Mouse (Mus musculus) mouse embryonic stem cell (cell line): ENCODE results near the gene Lrmp.
"Not testable (repeated sequence)": the region's sequence is repeated elsewhere in the genome, so short reads cannot be mapped to it uniquely, and the experiment has no call there.

ENCODE experiments used
- in situ Hi-C, 2 experiments: fragments of 300-500 bp; cut with MboI; formaldehyde crosslinking; loops; 1 replicate in 1 of 2; 3 replicates in 1 of 2; pipeline ENCODE4 v1.14.3; 2019 to 2020; ENCODE audit warnings: low sequenced_read_pairs in 2 of 2, low pct_unique_long_range_greater_than_20kb in 1 of 2, mixed read lengths in 1 of 2; ENCODE audit not compliant: unreplicated experiment in 1 of 2

Gene Lrmp

DNA sequence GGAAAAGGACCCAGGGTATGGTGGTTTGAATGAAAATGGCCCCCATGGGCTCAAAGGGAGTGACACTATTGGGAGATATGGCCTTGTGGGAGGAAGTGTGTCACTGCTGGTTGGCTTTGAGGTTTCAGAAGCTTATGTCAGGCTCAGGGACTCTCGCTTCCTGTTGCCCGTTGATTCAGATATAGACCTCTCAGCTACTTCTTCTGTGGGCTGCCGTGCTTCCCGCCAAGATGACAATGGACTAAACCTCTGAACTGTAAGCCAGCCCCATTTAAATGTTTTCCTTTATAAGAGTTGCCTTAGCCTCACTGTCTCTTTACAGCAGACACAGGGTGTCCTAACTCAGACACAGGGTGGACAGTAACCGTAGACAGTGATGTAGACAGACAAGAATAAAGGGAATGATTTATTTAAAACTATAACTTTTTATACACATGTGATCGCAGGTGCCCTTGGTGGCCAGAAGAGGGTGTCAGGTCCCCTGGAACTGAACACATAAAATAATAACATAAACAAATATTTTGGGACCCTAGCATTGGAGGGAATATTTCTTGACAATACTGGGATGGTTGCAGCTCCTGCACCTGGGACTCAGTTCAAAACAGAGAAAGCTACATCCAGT, at the start of gene Lrmp:
Lrmp (plus strand) TSS at position 178 of the 622 bp plus-strand sequence.
- in situ Hi-C loops: no loop called here

DNA sequence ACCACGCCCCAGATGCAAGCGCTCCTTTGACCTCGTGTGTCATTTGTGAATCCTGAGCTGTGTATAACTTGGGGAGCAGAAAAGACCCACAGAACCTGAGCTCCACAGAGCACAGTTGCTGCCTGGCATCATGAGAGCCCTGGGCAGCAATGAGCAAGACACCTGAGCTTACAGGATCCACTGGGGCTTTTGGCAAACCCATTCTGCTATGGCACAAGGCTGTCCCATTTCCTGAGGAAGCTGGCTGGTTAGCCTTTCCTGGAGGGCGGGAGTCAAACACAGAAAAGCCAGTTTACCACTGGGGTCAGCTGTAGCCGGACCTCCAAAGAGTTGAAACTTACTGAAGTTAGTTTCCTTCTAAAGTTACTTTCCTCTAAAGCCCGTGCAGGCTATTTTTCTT, 49.0 kb upstream of the Lrmp start:
- in situ Hi-C loops: no loop called here

DNA sequence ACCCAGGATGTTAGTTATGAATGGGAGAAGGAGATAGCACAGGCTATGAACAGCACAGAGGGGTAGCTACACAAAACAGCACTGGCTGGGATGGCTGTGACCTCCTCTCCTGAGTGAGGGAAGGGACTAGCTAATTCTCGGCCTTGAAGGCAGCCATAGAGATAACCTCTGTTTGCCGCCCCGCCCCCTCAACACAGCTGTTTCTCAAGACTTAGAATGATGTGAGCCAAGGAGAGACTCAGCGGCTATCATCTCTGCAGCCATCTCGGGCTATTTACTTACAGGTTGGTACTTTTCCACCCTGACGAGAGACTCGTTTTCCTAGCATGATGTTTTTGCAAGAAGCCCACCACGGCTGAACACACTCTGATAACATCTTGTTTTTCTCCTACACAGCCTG, 47.8 kb upstream of the Lrmp start:
- in situ Hi-C loops: no loop called here

DNA sequence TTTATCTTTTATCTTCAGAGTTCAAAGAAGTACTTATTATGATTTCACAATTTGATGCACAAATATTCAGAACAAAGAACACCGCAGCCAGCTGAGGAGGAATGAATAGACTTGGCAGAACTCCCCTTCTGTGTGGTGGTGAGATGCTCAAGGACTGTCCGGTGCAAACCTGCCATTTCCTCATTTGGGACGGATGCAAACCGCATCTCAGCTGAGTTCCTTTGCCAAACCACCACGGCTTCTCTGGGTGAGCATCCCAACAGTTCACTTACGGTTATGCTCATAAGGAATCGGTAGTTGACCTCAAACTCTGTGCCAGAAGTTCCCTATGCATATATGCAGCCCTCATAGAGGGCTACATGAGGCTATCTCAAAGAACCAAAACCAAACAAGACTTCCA, 46.1 kb upstream of the Lrmp start:
- in situ Hi-C loops: no loop called here

DNA sequence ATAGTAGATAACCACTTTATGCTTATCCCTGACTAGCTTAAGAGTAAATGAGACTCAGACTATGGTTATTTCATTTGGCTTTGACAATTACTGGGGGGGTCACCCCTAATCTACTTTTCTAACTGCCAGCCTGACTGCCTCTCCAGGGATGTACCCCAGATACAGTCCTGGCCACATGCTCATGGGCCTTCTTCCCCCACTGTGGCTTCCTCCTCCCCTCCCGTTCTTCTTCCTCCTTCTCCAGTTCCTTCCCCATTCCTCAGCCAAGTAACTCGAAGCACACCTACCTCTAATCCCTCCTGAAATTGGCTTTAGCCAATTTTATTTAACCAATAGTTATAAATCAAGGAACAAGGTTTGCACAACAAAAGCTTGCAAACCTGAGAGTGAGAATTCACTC, 45.5 kb upstream of the Lrmp start:
- in situ Hi-C loops: no loop called here

DNA sequence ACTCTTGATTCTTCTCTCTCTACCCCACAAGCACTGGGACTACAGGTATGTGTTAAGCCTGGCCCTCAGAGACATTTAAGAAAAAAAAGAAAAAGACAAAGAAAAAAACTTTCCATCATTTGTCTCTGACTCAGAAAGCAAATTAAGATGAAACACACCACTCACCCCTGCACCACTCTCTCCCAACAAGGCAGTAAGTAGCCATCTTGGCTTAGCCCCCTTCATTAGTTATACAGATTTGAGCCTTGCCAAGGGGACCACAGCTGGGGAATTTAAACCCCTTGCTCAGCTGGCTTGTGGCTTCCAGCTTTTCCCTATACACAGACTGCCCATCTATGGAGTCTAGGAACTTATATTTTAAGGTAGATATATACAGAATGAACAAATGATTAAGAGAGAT, 41.0 kb upstream of the Lrmp start:
- in situ Hi-C loops: no loop called here

DNA sequence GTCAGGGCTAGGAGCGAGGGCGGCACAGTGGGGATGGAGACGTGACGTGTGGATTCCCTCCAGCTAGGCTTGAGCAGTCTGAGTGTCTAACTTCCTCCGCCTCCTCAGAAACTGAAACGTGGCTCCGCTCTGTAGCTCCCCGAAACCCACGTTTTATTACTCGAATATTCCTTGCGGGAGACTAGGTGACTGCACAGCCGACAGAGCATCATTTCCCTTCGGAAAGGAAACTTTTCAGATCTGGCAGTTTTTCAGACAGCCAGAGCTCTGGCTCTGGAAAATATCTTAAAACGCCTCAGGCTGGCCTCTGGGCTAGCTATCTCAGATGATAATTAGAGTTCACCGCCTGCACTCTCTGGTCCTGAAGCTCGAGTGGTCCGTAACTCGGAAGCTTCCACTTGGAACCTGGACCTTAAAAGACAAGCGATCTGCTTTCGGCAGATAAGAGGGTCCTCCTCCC, 40.3 kb upstream of the Lrmp start:
- in situ Hi-C loops: no loop called here

DNA sequence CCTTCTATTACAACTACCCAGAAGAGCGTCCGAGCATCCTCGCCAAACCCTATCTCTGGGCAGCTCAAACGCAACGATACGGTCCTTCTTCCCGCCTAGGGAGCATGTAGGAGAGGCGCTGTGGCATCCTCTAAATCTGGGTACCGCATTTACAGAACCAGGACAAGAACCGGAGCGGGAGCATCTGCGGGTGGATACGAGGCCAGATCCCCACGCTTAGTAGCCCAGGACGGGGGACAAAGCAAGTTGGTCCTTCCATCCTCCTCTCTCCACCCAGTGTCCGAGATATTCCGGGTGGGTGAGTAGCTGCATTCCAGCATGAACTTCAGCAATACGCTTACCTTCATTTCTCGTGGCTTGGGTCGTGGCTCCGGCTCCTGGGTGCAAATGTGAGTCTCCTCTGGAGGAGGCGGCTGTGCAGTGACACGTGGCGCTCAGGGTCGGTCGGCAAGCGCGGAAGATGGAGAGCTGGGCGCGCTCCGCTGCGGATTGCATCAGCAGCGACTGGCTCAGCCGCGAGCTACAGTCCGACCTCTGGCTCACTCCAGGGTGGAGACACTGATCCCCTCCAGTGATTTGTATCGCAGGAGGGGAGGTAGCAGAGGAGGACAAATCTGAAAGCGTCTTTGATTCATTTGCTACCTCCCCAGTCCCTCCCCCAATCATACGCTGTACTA, 39.8 kb upstream of the Lrmp start, which contains the start of gene Bcat1:
Bcat1 (minus strand) TSS at position 637 of the 677 bp plus-strand sequence.
- in situ Hi-C loops: no loop called here

DNA sequence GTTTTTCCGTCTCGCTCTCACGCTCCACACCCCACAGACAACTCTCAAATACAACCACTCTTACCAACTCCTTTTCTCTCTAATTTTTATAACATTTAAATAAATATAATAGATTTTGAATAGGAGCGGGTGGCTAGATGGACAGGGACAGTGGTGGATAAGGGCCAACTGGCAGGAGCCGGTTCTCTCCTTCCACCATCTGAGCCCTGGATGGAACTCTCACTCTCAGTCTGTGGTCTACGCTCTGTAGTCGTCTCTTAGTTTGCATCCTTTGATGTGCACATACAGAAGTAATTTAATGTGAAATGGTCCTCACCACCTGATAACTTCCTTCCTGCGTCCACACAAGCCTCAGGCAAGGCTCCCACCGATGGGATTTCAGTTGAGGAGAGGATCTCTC, 39.2 kb upstream of the Lrmp start:
- in situ Hi-C loops: no loop called here

DNA sequence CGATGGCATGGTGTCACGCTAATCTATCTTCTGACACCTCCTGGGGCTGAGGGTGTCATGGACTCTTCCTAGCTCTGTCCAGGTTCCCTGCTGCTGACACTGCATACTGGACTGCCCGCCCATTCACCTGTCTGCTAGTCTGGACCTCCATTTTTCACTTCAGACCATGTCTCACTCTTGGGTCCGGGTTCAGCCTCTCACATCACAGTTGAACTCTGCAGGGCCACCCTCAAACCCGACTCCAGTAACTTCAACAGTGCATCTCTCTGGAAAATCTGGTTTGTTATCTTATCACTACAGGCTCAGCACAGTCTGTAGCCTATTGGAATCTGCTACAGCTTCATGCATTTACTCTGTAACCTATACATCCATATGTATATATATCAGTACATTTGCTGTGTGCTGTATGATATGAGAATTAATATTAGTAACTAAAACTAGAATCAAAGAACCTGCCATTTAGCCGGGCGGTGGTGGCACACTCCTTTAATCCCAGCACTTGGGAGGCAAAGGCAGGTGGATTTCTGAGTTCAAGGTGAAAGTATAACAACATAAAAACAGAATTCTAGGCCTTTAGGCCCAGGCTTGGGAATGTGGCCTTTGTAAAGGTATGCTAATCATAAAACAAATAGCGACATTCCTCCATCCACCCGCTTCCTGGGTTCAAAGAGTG, 36.2 kb upstream of the Lrmp start:
- in situ Hi-C loops: no loop called here

DNA sequence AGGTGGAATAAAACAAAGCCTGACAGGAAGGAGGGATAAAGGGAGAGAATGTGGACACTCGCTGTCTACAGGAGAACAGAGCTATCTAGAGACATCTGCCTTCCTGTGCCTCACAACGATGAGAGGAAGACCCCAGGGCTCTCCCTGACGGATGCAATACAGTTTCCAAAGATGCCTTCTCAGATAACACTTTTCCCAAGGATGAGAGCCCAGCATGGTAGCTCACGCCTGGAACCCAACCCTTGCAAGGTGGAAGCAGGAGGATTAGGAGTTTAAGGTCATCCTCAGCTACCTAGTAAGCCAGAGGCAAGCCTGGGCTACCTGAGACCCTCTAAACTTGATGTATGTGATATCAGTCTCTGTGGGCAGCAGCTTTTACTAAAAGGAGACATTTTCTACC, 33.7 kb upstream of the Lrmp start:
- in situ Hi-C loops: no loop called here

DNA sequence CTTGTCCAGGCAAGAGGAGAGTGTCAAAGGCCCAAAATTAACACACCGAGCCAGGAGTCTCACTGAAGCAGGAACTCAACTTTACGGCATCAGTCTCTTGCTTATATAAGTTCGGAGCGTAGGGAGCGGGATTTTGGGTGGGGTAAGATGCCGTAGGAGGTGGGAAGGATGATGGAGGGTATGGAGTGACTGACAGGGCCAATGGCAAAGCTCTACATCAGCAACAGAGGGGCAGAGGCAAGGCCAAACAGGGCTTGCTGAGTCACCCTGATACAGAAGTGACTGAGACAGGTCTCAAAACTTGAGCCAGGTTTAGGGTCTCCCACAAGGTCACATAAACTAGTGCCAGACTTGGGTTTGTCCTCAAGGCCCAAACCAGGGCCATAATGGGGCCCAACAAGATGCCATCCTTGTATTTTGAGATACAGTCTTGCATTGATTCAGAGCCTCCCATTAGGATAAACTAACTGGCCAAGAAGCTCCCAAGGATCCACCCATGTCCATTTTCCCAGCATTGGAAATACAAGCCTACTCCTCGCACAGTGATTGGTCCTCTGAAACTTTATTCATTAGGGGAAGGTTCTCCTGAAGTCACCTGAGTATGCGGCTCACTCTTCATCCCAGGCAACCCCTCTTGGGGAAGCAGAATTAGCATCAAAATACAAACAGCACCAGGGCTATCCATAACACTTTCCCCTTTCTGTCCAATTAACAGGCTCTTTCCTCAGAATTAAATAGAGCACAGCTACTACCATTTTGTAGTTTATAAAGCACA, 30.9 kb upstream of the Lrmp start:
- in situ Hi-C loops: no loop called here

DNA sequence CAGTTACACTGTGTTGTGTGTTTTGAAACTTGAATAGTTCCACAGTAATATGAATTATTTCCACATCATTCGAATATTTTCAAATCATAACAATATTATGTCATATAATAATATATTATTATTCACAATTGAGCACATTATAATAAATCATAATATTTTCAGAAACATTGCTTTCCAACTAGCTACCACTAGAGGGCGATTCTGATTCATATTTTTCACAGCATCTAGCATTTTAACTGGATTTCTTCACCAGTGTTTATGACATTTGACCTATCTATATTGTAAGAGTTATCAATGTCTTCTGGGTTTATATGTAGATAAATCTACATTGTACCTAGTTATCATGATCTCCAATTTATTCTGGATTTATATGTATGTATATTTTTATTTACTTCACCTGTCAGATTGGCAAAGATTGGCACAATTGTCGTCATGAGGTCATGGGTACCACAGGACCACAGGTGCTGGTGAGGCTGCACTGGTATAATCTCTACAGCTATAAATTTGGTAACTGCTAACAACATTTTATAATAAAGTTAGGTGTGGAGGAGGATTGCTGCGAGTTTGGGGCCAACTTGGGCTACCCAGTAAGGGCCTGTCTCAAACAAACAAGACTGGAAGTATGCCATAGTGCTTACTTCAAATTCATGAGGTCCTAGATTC, 26.9 kb upstream of the Lrmp start:
- in situ Hi-C loops: no loop called here

DNA sequence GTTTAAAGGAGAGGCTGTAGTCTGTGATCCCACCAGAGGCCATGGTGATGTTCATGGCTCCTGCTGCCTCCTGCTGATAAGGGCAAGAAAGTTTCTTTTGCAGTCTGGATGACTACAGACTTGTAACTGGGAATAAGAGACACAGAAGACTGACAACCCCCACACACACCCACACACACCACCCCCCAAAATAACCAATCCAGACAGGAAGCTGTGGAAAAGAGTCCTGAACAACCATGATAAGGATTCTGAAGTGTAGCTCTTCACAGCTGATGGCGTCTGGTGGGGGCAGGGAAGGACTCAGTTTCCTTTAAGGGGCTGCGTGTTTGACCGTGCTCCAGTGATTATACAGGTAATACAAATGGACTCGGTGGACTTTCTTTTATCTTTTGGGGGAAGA, 26.1 kb upstream of the Lrmp start:
- in situ Hi-C loops: no loop called here

DNA sequence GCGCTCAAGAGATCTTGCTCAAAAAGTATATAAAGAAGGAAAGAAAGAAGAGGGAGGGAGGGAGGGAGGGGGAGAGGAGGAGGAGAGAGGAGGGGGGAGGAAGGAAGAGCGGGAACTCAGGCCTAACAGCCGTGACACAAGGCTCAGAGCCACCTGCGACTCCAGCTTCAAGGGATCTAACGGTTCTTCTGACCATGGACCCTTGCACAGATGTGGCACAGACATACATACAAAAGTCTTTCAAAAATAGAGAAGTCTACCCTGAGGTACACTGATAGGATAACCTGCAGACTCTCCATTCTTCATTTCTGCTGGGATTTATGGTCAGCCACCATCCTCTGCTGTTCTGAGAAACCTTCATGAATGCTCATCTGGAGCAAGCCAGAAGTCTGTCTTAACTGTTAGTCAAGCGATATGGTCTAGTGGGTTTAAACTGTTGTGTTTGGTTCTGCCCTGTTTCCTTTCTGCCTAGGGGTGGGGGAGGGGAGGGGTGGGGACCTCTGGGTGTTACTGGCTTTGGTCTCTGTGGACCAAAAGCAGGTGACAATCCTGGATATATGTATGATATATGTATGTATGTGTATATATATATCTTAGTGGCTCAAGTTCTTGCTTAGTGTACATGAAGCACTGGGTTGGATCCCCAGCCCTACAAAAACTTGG, 25.1 kb upstream of the Lrmp start:
- in situ Hi-C loops: no loop called here

DNA sequence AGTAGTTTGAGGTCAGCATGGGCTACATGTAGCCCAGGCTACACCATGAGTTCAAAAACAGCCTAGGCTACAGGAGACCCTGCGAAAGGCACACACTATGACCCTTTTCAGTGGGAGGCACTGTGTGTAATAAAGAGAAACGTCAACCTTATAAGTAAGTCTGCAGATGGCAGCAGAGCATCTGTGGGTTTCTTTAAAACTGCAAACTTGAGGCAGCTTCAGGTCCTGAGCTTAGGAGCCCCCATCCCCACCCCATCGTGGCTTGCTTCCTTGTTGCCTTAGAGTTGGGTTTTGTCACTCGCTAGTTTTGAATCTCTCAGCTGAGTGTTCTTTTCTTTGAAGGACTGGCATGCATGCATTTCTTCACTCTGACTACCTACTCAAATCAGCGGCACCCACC, 24.5 kb upstream of the Lrmp start:
- in situ Hi-C loops: no loop called here

DNA sequence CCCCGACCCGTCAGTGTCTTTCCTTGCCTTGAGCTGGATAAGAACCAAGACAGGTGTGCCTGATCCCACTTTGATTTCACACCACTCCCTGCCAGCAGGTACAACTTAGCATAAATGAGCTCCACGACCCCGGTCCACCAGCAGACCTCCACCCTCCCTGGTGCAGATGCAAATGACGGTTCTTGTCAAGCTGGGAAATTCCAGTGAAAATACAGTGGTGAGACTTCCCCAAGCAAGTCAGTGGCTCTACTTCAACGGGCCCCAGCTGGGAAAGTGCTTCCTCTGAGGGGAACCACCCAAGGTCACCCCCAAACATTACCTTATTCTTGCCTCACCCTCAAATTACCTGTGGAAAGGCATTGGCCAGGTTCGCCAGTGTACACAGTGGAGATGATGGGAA, 23.5 kb upstream of the Lrmp start:
- in situ Hi-C loops: no loop called here

DNA sequence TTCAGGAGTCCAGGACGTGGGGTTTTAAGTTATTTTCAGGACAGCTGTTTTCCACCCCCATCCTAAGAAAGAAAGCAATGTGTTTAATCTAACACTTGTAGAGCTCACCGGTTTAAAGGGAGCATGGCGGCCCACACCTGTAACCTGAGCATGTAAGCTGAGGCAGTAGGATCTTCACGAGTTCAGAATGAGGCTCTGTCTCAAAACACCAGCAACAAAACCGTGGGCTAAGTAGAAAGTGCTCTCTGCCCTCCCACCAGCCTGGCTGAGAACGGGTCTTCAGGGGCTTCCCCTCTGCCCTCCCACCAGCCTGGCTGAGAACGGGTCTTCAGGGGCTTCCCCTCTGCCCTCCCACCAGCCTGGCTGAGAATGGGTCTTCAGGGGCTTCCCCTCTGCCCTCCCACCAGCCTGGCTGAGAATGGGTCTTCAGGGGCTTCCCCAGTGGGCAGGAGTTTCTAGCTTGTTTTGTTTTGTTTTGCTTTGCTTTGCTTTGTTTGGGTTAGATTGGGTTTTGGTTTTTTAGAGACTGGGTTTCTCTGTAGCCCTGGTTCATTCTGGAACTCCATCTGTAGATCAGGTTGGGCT, 22.3 kb upstream of the Lrmp start:
- in situ Hi-C loops: not testable (repeated sequence)
